Mouse (Mus musculus): ENCODE data around the gene Ptprn2. TPM values are rescaled to one million over a fixed set of nuclear protein-coding genes. Genes with fewer than 3 reads are reported as not detected.

Ptprn2 gene
- total and polyA plus RNA-seq, 3 experiments = 0.17 TPM; not detected in 2

DNA sequence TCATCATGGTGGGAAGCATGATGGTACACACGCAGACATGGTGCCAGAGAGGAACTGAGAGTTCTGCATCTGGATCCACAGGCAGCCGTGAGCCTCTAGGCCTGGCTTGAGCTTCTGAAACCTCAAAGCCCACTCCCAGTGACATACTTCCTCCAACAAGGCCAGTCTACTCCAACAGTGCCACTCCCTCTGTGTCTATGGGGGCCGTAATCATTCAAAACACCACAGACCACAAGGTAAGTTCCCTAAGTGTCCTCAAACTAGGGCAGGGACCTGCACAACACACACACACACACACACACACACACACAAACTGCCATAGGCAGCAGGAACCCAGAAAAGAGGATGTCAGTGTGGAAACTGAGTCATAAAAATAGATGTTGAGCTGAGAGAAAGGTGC is 813.6 kb downstream of the Ptprn2 start:
- in situ Hi-C loops (cut with MboI; ENCODE audit: low pct_ligation_motif_present, low pct_unique_long_range_greater_than_20kb, low sequenced_read_pairs) (no loop called here), dilution Hi-C loops (cut with MboI; ENCODE audit: extremely low pct_ligation_motif_present, extremely low pct_unique_long_range_greater_than_20kb, low sequenced_read_pairs) (no loop called here)
- H3K4me2 ChIP-seq (ENCODE audit: insufficient read depth, low read depth, poor library complexity, severe bottlenecking) = no peak overlapping the region
- H3K4me3 ChIP-seq (replicated peaks in 1 of 3; ENCODE audit: low read depth in 2 of 3, low read length in 2 of 3, poor library complexity in 1 of 3) = no peak overlapping the region
- peak; percentile 64 for DNase-seq (ENCODE audit: extremely low read depth)
- H3K27ac ChIP-seq (ENCODE audit: insufficient read depth, low read depth) = no peak overlapping the region
- H3K36me3 ChIP-seq (replicated peaks in 1 of 2; ENCODE audit: control insufficient read depth in 1 of 2, insufficient read depth in 1 of 2, low read length in 1 of 2) = no peaks in the 10 kb centered on the region
- H3K9me3 ChIP-seq (replicated peaks; ENCODE audit: low read length) = no peaks in the 10 kb centered on the region
- no peak overlapping the region for H3K9ac ChIP-seq (ENCODE audit: insufficient read depth, low read depth)
- TF ChIP-seq EP300 (IDR thresholded peaks at IDR 0.05; ENCODE audit: low read length) = 0 out of 2 replicates have a peak, but pooled peaks have one; percentile 36
- TF ChIP-seq JUND (conservative IDR thresholded peaks at IDR 0.05; ENCODE audit: low read depth, low read length) = no peak
- H3K4me1 ChIP-seq (ENCODE audit: control insufficient read depth in 1 of 2, insufficient read depth in 2 of 2) = peaks cover 2 to 16% of the 10 kb centered on the region in 2 experiments
- no peaks in the 10 kb centered on the region for H3K27me3 ChIP-seq (replicated peaks)
- H3K79me2 ChIP-seq (replicated peaks; ENCODE audit: control insufficient read depth, extremely low read depth, insufficient read depth, poor library complexity, severe bottlenecking) = no peaks in the 10 kb centered on the region

DNA sequence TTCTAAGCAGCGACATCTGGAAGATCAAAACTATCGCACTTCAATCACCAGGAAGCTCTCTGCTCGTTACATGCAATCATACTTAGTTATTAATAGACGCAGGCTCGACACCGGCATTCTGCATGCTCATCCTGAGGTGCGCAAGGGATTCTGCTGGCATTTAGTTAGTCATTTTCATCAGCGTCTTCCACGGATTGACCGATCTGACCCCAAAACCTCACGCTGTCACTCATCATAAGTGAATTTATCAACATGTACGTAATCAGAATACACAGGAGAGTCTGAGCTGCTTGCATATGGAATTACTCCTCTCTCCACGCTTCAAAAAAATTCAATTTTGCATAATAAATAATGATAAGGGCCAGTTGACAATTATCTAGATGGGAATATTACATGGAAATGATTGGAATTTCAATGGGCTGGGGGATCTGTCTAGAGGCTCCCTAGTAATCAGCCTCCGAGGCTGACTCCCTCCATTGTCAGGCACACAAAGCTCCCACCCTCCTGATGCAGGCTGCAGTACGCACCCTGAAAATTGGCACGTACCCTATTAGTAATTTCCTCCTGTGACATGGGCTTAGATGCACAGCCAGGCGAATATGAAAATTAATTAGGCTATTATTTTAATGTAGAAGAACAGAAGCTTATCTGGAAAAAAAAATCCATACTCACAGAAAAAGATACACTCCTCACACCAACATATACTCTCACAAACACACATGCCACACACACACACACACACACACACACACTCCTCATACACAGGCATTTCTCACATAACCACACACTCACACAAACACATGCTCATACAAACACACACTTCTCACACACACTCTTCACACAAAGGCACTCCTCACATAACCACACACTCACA is 819.5 kb downstream of the Ptprn2 start:
- Histone ChIP-seq H3K27ac (ENCODE audit: insufficient read depth, low read depth) (no peak overlapping the region), H3K4me1 (ENCODE audit: control insufficient read depth in 1 of 2, insufficient read depth in 2 of 2) (peaks cover 0 to 1% of the 10 kb centered on the region in 2 experiments; a peak in 2 of 4 replicates), H3K27me3 (replicated peaks) (no peaks in the 10 kb centered on the region), H3K79me2 (replicated peaks; ENCODE audit: control insufficient read depth, extremely low read depth, insufficient read depth, poor library complexity, severe bottlenecking) (no peaks in the 10 kb centered on the region), H3K4me2 (ENCODE audit: insufficient read depth, low read depth, poor library complexity, severe bottlenecking) (no peak overlapping the region), H3K36me3 (replicated peaks in 1 of 2; ENCODE audit: control insufficient read depth in 1 of 2, insufficient read depth in 1 of 2, low read length in 1 of 2) (no peaks in the 10 kb centered on the region), H3K4me3 (replicated peaks in 1 of 3; ENCODE audit: low read depth in 2 of 3, low read length in 2 of 3, poor library complexity in 1 of 3) (no peak overlapping the region), H3K9ac (ENCODE audit: insufficient read depth, low read depth) (no peak overlapping the region), H3K9me3 (replicated peaks; ENCODE audit: low read length) (no peaks in the 10 kb centered on the region)
- no peak for DNase-seq (ENCODE audit: extremely low read depth)
- in situ Hi-C loops (cut with MboI; ENCODE audit: low pct_ligation_motif_present, low pct_unique_long_range_greater_than_20kb, low sequenced_read_pairs) = no loop called here
- dilution Hi-C loops (cut with MboI; ENCODE audit: extremely low pct_ligation_motif_present, extremely low pct_unique_long_range_greater_than_20kb, low sequenced_read_pairs) = no loop called here
- no peak for TF ChIP-seq ZNF384 (IDR thresholded peaks at IDR 0.05; ENCODE audit: low read depth, low read length)
- TF ChIP-seq CHD2 (IDR thresholded peaks at IDR 0.05; ENCODE audit: low read length) = no peak
- no peak for TF ChIP-seq ZKSCAN1 (IDR thresholded peaks at IDR 0.05; ENCODE audit: borderline replicate concordance, low read depth, low read length)
- TF ChIP-seq TBP (conservative IDR thresholded peaks at IDR 0.05; ENCODE audit: low read depth, low read length) = no peak
- no peak for TF ChIP-seq USF1 (IDR thresholded peaks at IDR 0.05; ENCODE audit: low read depth, low read length)
- TF ChIP-seq MAX (IDR thresholded peaks at IDR 0.05; ENCODE audit: low read length) = no peak
- no peak for TF ChIP-seq MYC (IDR thresholded peaks at IDR 0.05; ENCODE audit: low read depth, low read length)
- no peak for TF ChIP-seq RCOR1 (conservative IDR thresholded peaks at IDR 0.05; ENCODE audit: low read depth, low read length)
- TF ChIP-seq SIN3A (IDR thresholded peaks at IDR 0.05; ENCODE audit: low read length) = no peak

DNA sequence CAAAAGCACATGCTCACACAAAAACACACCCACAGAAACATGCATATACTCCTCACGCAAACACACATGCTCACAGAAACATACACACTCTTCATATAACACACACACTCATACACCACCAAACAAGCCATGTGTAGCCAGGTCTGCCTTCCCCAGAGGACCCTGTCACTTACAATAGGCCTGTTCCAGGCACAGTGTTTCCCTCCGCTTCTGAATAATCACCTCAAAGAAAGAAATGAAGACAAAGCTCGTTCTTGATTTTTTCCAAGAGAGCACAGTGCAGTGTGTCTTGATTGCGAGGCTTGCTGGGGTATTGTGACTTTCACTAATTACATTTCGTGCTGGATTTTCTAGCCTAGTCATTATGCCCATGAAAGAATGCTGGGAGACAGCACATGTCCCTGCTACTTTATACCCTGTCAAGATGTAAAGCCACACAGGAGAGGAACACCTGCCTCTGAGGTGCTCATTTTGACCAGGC is 820.1 kb downstream of the Ptprn2 start:
- no peaks in the 10 kb centered on the region for H3K27me3 ChIP-seq (replicated peaks)
- H3K36me3 ChIP-seq (replicated peaks in 1 of 2; ENCODE audit: control insufficient read depth in 1 of 2, insufficient read depth in 1 of 2, low read length in 1 of 2) = no peaks in the 10 kb centered on the region
- no peak for DNase-seq (ENCODE audit: extremely low read depth)
- no peak for TF ChIP-seq NRF1 (IDR thresholded peaks at IDR 0.05; ENCODE audit: low read depth, low read length)
- H3K4me2 ChIP-seq (ENCODE audit: insufficient read depth, low read depth, poor library complexity, severe bottlenecking) = no peak overlapping the region
- dilution Hi-C loops (cut with MboI; ENCODE audit: extremely low pct_ligation_motif_present, extremely low pct_unique_long_range_greater_than_20kb, low sequenced_read_pairs) = no loop called here
- no peak overlapping the region for H3K9ac ChIP-seq (ENCODE audit: insufficient read depth, low read depth)
- no peaks in the 10 kb centered on the region for H3K9me3 ChIP-seq (replicated peaks; ENCODE audit: low read length)
- in situ Hi-C loops (cut with MboI; ENCODE audit: low pct_ligation_motif_present, low pct_unique_long_range_greater_than_20kb, low sequenced_read_pairs) = no loop called here
- H3K4me3 ChIP-seq (replicated peaks in 1 of 3; ENCODE audit: low read depth in 2 of 3, low read length in 2 of 3, poor library complexity in 1 of 3) = no peak overlapping the region
- no peak overlapping the region for H3K27ac ChIP-seq (ENCODE audit: insufficient read depth, low read depth)
- H3K79me2 ChIP-seq (replicated peaks; ENCODE audit: control insufficient read depth, extremely low read depth, insufficient read depth, poor library complexity, severe bottlenecking) = no peaks in the 10 kb centered on the region
- no peaks in the 10 kb centered on the region; a peak in 1 of 4 replicates for H3K4me1 ChIP-seq (ENCODE audit: control insufficient read depth in 1 of 2, insufficient read depth in 2 of 2)
